Mouse (Mus musculus) heart, embryonic 15.5 days (tissue): ENCODE results near the gene Tcirg1. TPM values are rescaled to one million over a fixed set of nuclear protein-coding genes. Genes with fewer than 3 reads are reported as not detected.

Experiments
- ATAC-seq: fragments of 200-750 bp; cut with Nextera tagmentation; replicated peaks from 2 replicates; pipeline ENCODE4 v1.8.0; 2017; ENCODE audit warnings: low read depth, moderate TSS enrichment; ENCODE audit not compliant: insufficient number of reproducible peaks, insufficient read depth, low FRiP score
- H3K27ac ChIP-seq: fragments of 300-500 bp; sonication (generic); 2 replicates; pipeline ENCODE4 v1.5.1; 2015; ENCODE audit warnings: mild to moderate bottlenecking, inconsistent platforms
- H3K27me3 ChIP-seq: fragments of 300-500 bp; sonication (generic); 2 replicates; pipeline ENCODE4 v1.6.1; 2015; ENCODE audit warnings: inconsistent platforms
- H3K36me3 ChIP-seq: fragments of 300-500 bp; sonication (generic); 2 replicates; pipeline ENCODE4 v1.6.1; 2015; ENCODE audit warnings: mild to moderate bottlenecking, inconsistent platforms
- H3K4me1 ChIP-seq: fragments of 300-500 bp; sonication (generic); replicated peaks from 2 replicates; pipeline ENCODE4 v1.6.1; 2015; ENCODE audit warnings: inconsistent platforms
- H3K4me2 ChIP-seq: fragments of 300-500 bp; sonication (generic); 2 replicates; pipeline ENCODE4 v1.6.1; 2015; ENCODE audit warnings: inconsistent platforms, mild to moderate bottlenecking, moderate library complexity
- H3K4me3 ChIP-seq: fragments of 300-500 bp; sonication (generic); 2 replicates; pipeline ENCODE4 v1.5.1; 2015; ENCODE audit warnings: mild to moderate bottlenecking, inconsistent platforms
- H3K9ac ChIP-seq: fragments of 300-500 bp; sonication (generic); 2 replicates; pipeline ENCODE4 v1.6.1; 2015; ENCODE audit warnings: mild to moderate bottlenecking, inconsistent platforms
- H3K9me3 ChIP-seq: fragments of 300-500 bp; sonication (generic); replicated peaks from 2 replicates; pipeline ENCODE4 v1.6.1; 2016; ENCODE audit warnings: inconsistent platforms
- WGBS: fragments of 180-500 bp; shearing (Covaris S2); methylation state at CpG from one replicate; pipeline ENCODE4 v1.1.7; 2015; ENCODE audit warnings: mixed read lengths; 5-methylcytosine and 5-hydroxymethylcytosine counted together
- polyA plus RNA-seq: library from polyadenylated mRNA; unstranded; fragments of >200 nt; fragmentation: Nextera tagmentation; extraction: Ambion mirVana; gene quantifications from 2 replicates; pipeline ENCODE4 v1.2.1, GENCODE M21; 2015

Gene Tcirg1
- polyA plus RNA-seq, 1 experiment from 2014 or later = 24.9 TPM

GRCm38 (mm10) chr19:3942315-3942714 is 35.4 kb upstream of the Tcirg1 start:
- 77% methylated on average over 7 of the region's 7 CpGs for WGBS
- no peak overlapping the region for H3K4me3 ChIP-seq

GRCm38 (mm10) chr19:3935896-3936850 is 29.2 kb upstream of the Tcirg1 start:
- Histone ChIP-seq H3K9me3 (no peaks in the 10 kb centered on the region), H3K4me1 (peaks cover 16% of the 10 kb centered on the region), H3K36me3 (no peaks in the 10 kb centered on the region), H3K4me2 (peak overlapping the region; percentile 97), H3K27me3 (no peaks in the 10 kb centered on the region), H3K4me3 (peak overlapping the region; percentile 66), H3K9ac (peak overlapping the region; percentile 67), H3K27ac (peak overlapping the region; percentile 60)
- ATAC-seq = peak; percentile 32; the same call in 1 of the 2 replicates
- WGBS = 7% methylated on average over 22 of the region's 22 CpGs

More at GRCm38 (mm10) chr19:3942315-3942714, 35.4 kb upstream of the Tcirg1 start:
- no peak overlapping the region for H3K9ac ChIP-seq
- H3K4me1 ChIP-seq = peaks cover 13% of the 10 kb centered on the region
- H3K4me2 ChIP-seq = no peak overlapping the region
- H3K9me3 ChIP-seq = no peaks in the 10 kb centered on the region
- H3K27me3 ChIP-seq = no peaks in the 10 kb centered on the region
- H3K27ac ChIP-seq = no peak overlapping the region
- ATAC-seq = no peak
- H3K36me3 ChIP-seq = no peaks in the 10 kb centered on the region

- Histone ChIP-seq H3K27me3 (no peaks in the 10 kb centered on the region), H3K9me3 (no peaks in the 10 kb centered on the region), H3K4me3 (peak within 1 kb of the TSS; percentile 66), H3K4me2 (peak within 1 kb of the TSS; percentile 97), H3K27ac (peak within 1 kb of the TSS; percentile 60), H3K9ac (peak within 1 kb of the TSS; percentile 67), H3K4me1 (peaks cover 22% of the 10 kb centered on the region), H3K36me3 (no peaks in the 10 kb centered on the region)
- ATAC-seq = peak; percentile 77
- 7% methylated on average over 42 of the region's 42 CpGs for WGBS
Measured at GRCm38 (mm10) chr19:3935032-3935895, 28.3 kb upstream of the Tcirg1 start, which contains the start of gene Unc93b1. Gene Unc93b1, plus strand, starts transcription at chr19:3935186.

- H3K4me1 ChIP-seq = peaks cover 38% of the 10 kb centered on the region
- no peaks in the 10 kb centered on the region for H3K9me3 ChIP-seq
- no peaks in the 10 kb centered on the region for H3K36me3 ChIP-seq
- no peak overlapping the region for H3K27ac ChIP-seq
- no peak for ATAC-seq
- no peak overlapping the region for H3K9ac ChIP-seq
- H3K4me2 ChIP-seq = no peak overlapping the region
- WGBS = 88% methylated on average over 9 of the region's 9 CpGs
- no peak overlapping the region for H3K4me3 ChIP-seq
- no peaks in the 10 kb centered on the region for H3K27me3 ChIP-seq
Measured at GRCm38 (mm10) chr19:3931716-3932115, 24.8 kb upstream of the Tcirg1 start.

GRCm38 (mm10) chr19:3930262-3931057 is 23.5 kb upstream of the Tcirg1 start:
- no peak; the same call in 1 of the 2 replicates for ATAC-seq
- H3K4me2 ChIP-seq = no peak overlapping the region
- H3K27me3 ChIP-seq = no peaks in the 10 kb centered on the region
- H3K36me3 ChIP-seq = no peaks in the 10 kb centered on the region
- no peak overlapping the region for H3K4me3 ChIP-seq
- H3K4me1 ChIP-seq = peaks cover 34% of the 10 kb centered on the region
- peak overlapping the region; percentile 84 for H3K27ac ChIP-seq
- WGBS = 60% methylated on average over 21 of the region's 21 CpGs
- no peak overlapping the region for H3K9ac ChIP-seq
- no peaks in the 10 kb centered on the region for H3K9me3 ChIP-seq

GRCm38 (mm10) chr19:3929211-3929941 is 22.4 kb upstream of the Tcirg1 start, which contains the start of gene Aldh3b1:
Gene Aldh3b1, minus strand, starts transcription at chr19:3929808.
- Histone ChIP-seq H3K4me3 (no peak within 1 kb of the TSS), H3K27ac (peak within 1 kb of the TSS; percentile 84), H3K36me3 (no peaks in the 10 kb centered on the region), H3K4me1 (peaks cover 30% of the 10 kb centered on the region), H3K9ac (no peak within 1 kb of the TSS), H3K9me3 (no peaks in the 10 kb centered on the region), H3K27me3 (no peaks in the 10 kb centered on the region), H3K4me2 (peak within 1 kb of the TSS; percentile 31)
- 32% methylated on average over 12 of the region's 12 CpGs for whole genome bisulfite sequencing
- peak; percentile 74 for ATAC-seq

DNA sequence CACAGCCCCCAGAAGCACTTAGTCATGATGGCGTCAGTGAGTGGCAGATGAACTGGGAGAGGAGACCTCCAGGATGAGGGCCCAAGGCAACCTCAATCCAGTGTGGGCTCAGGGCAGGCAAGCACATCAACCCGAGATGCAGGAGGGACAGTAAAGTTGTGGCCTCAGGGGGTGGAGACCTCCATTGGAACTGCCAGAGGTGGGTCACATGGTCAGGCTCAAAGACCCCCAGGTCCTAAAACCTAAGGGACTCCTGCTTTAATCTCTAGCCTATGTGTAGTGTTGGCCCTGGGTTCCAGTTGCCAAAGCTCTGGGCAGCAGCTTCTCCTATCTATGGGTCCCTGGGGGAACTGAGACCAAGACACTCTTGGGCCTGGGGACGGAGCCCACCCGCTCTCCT is 21.8 kb upstream of the Tcirg1 start:
- no peaks in the 10 kb centered on the region for H3K27me3 ChIP-seq
- H3K4me1 ChIP-seq = peaks cover 36% of the 10 kb centered on the region
- no peak for ATAC-seq
- H3K9me3 ChIP-seq = no peaks in the 10 kb centered on the region
- H3K4me3 ChIP-seq = no peak overlapping the region
- no peaks in the 10 kb centered on the region for H3K36me3 ChIP-seq
- H3K9ac ChIP-seq = no peak overlapping the region
- WGBS = 71% methylated on average over 4 of the region's 4 CpGs
- H3K27ac ChIP-seq = peak overlapping the region; percentile 84
- no peak overlapping the region for H3K4me2 ChIP-seq

DNA sequence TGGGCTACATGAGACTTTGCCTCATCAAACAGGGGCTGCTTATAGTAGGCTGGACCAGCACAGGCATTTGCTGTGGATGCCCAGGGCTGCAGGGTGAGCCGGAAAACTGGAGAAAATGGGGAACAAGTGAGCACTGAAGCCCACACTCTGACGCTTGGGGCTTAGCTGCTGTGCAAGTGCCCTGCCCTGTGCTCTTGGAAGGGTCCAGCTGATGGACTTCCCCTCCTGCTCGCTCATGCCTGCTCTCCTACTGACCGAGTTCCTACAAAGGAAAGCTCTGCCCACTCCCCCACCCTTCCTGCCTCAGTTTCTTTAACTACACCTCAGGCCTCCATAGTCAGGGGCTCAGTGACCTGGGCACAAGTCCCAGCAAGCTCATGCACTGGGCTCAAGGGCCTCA is 21.1 kb upstream of the Tcirg1 start:
- Histone ChIP-seq H3K36me3 (no peaks in the 10 kb centered on the region), H3K4me1 (peaks cover 42% of the 10 kb centered on the region), H3K4me2 (no peak overlapping the region), H3K4me3 (no peak overlapping the region), H3K27ac (no peak overlapping the region), H3K9me3 (no peaks in the 10 kb centered on the region), H3K27me3 (no peaks in the 10 kb centered on the region), H3K9ac (no peak overlapping the region)
- ATAC-seq = no peak
- 84% methylated on average over 4 of the region's 4 CpGs for WGBS

DNA sequence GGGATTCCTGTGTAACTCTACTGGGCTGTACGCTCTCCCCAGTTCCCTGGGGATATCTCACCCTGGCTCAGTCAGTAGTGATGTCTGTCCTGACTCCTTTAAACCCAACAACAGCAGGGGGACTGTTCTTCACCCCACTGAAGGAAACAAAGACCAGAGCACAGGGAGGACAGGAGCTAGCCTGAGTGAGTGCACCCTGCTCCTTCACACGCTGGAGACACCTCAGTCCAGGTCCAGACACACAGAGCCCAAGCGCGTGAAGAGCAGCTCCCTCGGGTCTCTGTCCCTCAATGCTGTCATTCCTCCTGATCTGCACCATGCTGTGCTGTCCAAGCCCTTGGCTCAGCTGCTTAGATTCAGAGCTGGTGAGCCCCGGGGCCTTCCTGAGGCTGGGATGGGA is 19.8 kb upstream of the Tcirg1 start:
- ATAC-seq = no peak

GRCm38 (mm10) chr19:3926279-3926678 is 19.3 kb upstream of the Tcirg1 start:
- Histone ChIP-seq H3K4me3 (no peak overlapping the region), H3K9ac (no peak overlapping the region), H3K9me3 (no peaks in the 10 kb centered on the region), H3K27me3 (no peaks in the 10 kb centered on the region), H3K27ac (no peak overlapping the region), H3K4me1 (peaks cover 42% of the 10 kb centered on the region), H3K36me3 (no peaks in the 10 kb centered on the region), H3K4me2 (no peak overlapping the region)
- no peak for ATAC-seq
- 59% methylated on average over 3 of the region's 3 CpGs for WGBS

More for the DNA sequence above, 19.8 kb upstream of the Tcirg1 start:
- Histone ChIP-seq H3K4me1 (peaks cover 42% of the 10 kb centered on the region), H3K27me3 (no peaks in the 10 kb centered on the region), H3K9ac (no peak overlapping the region), H3K4me3 (no peak overlapping the region), H3K9me3 (no peaks in the 10 kb centered on the region), H3K36me3 (no peaks in the 10 kb centered on the region), H3K27ac (no peak overlapping the region), H3K4me2 (no peak overlapping the region)
- WGBS = 63% methylated on average over 6 of the region's 6 CpGs
